Mouse (Mus musculus) 3T3-L1 (cell line): Measurements from ENCODE around the gene Megf9.

Experiments
- DNase-seq: peaks from one replicate; pipeline ENCODE4 v3.0.0-alpha.2; 2015; ENCODE audit warnings: low read depth, low spot score

The Megf9 gene

DNA sequence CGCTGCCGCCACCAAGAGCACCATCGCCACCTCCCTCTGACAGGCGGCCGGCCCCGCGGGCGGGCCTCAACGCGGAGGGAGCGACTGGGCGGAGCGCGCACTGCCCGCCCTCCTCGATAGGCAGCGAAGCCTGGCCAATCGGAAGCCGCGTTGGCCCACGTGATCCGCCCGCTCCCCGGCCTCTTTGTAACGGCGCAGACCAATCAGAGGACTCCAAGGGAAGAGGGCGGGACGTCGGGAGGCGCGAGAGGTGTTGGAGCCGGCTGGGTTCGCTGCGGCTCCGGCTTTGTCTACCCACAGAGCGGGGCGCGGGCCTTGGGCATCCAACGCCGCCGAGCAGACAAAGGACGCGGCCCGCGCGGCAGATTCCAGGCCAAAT is at the start of gene Megf9:
Megf9 (minus strand) TSS at position 105 of the 379 bp plus-strand sequence.
- peak; percentile 96 for DNase-seq

DNA sequence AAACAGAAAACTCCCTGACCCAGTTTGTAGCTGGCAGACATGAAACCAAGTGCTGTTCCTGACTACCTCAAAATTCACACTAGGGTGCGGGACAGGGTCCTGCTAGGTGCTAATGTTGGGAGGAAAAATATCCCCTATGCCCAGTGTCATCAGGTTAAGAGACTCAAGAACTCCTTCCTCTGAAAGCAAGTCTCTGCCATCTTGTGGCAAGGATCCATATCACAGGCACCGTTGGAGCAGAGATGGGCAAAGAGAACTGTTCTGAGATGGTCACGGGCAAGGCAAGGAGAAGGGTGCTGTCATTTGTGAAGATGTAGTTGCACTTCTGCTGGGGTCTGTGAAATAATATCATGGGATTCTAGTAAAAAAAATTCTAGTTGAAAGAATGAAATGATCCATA is 44.9 kb upstream of the Megf9 start:
- DNase-seq: peak; percentile 45

DNA sequence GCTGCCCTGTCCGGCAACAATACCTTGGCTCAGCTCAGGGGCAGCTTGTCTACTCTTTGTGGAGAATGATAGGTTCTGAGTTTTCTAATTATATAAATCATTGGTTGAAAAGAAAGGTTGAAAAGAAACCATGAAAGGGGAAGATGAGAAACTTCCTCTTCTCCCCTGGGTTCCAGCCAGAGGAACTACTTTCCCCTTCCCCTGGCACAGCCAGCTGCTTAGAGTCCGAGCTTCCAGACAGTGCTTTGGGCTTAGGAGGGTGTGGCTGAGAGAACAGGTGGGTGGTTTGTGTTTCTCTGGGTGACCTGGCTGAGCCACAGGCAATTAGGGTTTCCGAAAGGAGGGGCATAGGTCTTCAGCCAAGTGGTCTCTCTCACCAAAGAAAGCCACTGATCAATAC is 43.5 kb upstream of the Megf9 start:
- no peak for DNase-seq

DNA sequence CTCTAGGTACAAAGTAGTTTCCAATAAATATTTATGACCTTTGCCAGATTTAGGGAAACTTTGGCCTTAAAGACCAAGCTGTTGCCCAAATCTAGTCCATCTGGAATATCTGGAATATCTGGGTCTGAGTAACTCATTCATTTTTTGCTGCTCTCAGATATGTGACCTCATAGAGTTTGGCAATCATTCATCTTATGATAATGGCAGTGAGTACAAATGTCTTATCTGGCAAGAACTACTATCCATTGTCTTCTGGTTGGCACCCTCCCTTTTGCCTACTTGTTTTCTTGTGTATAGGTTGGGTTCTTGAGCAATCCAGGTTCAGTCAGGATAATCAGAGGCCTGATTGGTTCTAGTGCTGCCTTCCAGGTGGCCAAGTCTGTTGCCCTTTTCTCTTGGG is 41.3 kb upstream of the Megf9 start:
- DNase-seq: no peak

DNA sequence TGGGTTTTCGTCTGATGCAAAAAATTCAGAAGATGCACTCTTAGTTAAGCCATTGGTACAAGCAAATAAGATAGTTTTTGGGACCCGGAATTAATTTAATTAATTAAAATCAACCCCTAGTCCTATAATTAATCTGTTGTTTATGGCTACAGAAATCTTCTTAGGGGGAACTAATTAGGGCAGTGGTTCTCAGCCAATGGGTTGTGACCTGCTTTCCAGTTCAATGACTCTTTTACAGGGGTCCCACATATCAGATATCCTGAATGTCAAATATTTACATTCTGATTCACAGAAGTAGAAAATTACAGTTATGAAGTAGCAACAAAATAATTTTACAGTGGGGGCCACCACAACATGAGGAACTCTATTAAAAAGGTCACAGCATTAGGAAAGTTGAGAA is 39.1 kb upstream of the Megf9 start:
- no peak for DNase-seq

DNA sequence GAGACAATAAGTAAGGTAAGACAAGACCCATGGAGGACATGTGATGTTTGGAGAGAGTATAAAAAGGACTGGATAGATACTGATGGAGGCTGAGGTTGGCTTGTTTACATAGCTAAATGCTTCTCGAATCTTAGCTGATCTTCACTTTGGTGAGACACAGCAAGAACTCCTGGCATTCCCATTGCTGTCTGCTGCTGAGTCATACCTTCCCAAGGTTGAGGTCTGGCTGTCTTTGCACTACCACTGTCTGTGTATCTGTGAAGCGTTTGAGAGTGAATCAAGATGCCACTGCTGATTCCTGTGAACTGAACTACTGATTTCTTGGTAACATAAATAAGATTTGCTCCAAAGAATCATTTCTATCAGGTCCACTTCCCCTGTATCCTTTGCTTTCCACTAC is 19.1 kb upstream of the Megf9 start:
- DNase-seq: peak; percentile 37

DNA sequence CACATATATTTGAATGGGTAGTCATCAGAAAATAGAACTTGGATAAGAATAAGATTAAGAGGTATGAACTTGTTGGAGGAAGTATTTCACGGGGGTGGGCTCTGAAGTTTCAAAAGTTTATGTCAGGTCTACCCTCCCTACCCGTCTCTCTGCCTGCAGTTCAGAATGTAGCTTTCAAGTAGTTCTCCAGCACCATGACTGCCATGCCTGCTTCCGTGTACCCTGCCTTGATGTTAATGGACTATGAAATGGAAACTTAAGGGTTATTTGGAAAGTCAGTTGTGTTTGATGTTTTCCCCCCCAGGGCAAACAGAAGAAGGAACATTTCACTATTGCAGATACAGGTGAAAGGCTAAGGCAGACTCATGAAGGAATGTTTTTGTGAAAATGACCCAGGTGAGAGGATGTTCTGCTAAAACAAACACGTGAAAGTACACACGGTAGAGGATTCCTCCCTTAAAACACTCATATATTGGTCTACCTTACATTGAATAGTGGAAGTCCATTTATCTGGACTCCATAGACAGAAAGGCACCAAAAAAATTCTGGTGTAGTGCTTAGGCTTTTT is 18.5 kb upstream of the Megf9 start:
- no peak for DNase-seq

DNA sequence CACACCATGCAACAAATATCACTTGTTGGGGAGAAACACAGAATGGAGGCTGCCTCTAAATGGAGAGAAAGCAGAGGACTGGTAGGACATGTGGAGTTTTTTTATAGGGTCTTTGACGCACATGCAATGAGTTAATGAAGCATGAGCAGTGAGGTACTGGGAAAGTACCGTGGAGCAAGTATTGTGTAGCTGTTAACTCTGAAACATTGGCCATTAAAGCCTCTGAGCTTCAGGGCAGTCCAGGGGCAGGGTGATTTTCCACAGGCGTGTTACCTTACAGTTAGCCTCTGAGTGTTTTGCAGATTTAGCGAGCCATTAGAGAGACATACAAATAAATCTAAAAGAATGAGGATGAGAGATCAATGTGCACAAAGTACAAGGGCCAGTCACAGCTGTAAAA is 17.3 kb upstream of the Megf9 start:
- no peak for DNase-seq

DNA sequence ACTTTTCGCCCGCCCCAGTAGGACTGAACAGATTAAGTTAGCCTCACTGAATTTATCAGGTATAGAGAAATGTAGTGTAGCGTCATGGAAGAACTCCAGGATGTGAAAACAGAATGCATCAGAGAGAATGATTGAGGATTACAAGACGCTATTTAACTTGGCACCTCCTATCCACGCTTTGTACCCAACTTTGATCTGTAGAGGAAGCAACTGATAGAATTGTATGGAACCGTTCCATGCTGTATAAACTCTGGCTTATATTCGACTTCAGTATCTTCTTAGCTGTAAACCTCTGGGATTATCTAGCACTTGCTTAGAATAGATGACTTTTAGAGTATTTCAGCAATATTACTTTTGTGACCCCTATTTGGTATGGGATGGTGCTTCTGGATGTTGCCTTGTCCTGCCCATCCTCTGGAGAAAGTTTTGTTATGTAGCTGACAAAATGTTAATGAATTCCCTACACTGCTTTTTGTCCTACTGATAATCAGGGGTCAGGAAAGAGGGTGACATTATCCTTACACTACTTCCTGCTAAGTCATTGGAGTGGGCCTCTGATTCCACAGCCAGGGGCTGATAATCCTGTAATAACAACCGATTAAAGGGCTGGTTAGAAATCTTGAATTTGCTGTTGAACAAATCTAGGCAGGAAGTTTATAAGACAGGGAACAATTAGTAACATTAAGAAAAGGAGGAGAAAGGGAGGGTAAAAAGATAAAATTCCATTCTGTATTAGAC is 12.8 kb upstream of the Megf9 start:
- no peak for DNase-seq

DNA sequence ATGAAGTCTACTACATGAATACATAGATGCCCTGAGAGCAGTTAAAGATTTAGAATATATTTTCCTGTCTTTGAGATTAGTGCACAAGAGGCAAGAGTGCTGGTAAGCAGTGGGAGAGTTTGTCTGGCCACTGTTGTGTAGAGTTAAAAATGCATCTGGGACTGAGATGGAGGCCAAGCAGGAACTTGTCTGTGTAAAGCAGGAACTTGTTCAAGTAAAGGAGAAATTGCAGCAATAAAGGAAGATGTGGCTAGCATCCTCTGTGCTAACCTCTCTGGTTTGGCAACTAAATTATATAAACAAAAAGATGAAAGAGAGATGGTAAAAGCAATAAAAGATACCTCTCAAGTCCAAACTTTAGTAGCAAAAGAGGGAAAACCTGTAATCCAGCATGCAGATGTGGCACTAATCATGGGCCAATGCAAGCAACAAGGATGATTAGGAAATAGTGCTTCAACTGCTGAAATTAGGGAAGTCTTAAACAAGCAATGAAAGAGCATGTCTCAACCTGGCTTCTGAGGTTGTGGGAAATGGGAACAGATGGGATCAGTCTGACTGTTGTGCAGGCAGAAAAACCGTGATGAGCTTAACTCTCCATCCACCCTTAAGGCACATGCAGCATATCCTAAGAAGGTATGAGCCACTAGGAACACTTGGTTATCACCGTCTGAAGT is 11.2 kb upstream of the Megf9 start:
- DNase-seq: no peak

DNA sequence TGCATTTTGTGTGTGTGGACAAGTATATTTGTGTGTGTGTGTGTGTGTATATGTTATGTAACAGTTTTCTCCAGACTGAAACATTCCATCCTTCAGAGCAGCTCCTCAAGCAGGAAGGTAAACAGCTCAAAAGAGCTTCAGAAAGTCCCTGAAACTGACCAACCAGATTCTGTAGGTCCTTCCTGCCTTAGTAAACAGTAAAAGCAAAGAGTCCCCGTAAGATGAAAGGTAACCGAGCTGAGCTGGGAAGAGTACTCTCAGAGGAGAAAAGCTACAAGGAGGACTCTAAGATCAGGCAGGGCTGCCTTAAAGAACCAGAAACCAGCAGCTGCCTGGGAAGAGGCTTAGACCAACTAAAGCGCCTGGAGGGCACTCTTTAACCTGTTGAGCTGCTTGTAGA is 9.6 kb upstream of the Megf9 start:
- DNase-seq: no peak

DNA sequence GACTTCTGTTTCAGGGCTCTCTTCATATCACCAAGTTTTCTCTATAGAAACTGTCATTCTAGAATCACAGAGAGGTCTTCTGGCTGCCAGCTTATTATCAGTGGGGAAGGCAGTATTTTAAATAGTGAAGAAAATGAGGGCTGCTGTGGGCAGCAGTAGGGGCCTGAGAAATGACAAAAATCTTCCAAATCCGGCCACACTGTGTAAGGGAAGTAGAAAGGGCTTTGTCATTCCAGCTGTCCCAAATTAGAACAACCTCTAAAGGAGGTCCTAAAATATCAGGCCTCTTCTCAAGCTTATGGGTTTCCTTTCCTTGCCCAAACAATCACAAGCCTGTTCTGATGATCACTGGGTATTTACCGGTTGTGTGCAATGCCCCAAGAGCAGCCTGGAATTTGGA is 7.6 kb upstream of the Megf9 start:
- DNase-seq: no peak

DNA sequence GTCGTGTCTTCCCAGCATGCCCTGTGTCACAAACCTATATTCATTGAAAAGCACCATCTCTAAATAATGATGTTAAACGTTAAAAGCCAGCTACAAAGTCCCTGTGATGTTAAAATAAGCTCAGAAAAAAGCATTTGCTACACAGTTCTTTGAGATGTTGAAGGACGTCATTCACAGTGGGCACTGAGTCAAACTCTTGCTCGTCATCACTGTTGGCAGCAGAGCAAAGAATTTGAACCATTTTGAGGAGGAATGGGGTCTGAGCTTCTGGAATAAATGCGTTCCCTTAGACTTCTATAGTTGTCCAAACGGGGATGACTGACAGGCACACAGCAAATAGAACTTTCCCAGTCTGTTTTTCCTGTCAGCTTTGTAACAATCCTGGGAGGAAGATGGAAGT is 5.9 kb upstream of the Megf9 start:
- DNase-seq: no peak

DNA sequence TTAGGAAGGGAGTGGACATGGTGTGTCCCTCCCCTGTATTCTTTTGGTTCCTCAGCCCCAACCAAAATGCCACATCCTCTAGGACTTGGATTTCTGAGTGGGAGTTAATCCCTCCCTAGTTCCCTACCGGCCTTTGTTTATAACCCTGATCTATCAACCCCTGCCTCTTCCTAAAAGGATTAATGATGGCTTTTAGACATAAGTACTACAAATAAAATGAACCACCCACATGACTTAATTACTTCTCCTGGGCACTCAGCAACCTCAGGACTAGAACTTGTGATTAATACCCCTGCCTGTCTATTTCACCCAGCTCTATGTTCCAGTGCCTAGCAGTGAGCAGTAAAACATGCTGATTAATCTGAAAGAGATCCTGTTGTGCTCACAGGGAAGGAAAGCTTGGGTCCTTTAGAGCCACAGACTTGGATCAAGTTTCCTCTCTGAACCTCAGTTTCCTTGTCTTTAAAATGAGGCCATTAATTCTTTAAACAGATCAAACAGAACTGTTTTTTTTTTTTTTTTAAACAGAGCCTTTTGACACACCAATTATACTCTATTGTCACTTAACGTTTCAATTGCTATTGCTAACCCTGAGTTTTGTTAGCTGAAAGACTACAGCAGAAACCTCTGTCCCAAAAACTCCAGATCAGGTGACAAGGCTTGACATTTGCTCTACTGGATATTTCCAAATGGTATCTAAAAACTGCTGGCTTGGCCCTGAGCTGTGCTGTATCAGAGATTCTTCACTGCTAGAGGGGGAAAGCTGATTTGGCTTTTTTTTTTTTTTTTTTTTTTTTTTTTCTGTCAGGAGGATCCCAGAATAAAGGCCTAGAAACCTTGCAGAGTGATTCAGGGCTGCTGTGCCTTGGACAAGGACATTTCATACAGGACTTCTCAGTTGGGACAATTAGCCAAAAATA is 2.1 kb upstream of the Megf9 start:
- DNase-seq: no peak

DNA sequence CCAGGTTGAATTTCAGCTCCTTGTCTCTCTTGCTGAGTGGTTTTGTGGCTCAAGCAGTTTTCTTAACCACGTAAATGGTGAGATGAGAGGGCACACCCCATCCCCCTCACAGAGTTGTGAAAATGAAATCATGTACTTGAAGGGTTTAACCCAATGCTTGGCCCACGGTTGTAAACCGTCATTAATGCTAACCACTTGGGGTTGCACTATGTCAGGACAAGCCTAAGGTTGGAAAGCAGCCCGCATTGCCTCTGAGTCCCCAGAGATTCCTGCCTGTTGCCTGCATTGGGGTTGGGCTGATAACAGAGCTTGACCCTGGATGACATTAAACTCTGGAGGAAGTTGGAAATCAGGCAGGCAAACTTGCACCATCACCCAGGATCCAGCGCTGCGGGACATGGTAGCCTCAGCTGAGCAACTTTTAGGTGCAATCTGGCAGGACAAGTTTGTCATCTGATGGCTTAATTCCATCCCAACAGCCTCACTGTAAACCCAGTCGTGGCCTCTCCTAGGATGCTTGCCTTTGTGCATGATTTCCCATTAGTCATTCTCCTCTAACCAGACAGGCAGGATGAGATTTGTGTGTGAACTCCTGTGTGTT is 1.0 kb upstream of the Megf9 start:
- peak; percentile 70 for DNase-seq

DNA sequence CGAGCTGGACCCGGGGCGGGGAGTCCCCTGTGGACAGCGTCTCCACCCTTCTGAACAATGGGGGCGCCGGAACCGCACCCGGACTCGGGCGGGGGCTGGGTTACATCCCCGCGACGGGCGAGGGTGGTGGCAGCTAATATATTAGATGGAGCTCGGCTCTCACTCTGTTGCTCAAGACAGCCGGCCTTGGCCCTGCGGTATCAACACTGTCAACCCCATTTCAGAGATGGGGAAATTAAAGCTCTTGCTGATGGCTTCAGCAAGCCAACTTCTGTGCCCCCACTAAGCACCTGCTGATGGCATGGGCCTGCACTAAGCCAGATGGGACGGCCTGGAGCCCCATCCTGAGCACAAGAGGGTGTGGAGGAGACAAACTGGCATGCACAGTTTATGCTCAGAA is 494 bp upstream of the Megf9 start:
- DNase-seq: no peak

DNA sequence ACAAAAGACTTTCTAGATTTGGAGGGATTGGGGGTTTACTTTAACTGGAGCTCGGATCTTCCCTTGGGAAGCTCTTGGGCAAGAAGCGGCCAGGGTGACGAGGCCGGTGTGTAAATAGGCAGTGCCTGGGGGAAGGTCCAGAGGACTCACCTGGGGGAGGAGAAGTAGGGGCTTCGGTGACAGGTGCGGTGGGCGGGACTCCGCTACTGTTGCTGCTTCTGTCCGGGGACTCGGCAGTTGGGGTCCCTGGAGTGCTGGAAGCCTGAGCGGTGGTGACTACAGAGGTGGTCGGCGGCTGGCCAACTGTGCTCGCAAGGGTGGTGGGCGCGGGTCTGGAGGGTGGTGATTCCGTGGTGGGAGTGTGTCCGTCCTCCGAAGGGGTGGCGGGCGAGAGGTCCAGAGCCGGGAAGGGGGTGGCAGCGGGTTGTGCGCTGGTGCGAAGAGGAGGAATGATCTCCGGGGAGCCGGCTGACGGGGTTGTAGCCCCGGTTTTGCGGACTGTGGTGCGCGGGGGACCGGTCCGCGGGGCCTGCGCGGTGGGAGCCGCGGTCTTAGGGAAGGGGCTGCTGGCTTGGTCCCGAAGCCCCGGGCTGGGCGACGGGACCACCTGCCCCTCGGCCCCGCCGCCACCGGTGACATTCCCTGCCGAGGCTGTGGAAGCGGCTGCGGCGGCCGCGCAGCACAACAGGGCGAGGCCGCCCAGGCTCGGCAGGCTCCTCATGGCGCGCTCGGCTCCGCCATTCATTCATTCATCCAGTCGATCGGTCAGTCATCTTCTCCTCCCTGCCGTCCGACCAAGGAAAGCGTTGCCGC is 511 bp downstream of the Megf9 start:
- DNase-seq: no peak

DNA sequence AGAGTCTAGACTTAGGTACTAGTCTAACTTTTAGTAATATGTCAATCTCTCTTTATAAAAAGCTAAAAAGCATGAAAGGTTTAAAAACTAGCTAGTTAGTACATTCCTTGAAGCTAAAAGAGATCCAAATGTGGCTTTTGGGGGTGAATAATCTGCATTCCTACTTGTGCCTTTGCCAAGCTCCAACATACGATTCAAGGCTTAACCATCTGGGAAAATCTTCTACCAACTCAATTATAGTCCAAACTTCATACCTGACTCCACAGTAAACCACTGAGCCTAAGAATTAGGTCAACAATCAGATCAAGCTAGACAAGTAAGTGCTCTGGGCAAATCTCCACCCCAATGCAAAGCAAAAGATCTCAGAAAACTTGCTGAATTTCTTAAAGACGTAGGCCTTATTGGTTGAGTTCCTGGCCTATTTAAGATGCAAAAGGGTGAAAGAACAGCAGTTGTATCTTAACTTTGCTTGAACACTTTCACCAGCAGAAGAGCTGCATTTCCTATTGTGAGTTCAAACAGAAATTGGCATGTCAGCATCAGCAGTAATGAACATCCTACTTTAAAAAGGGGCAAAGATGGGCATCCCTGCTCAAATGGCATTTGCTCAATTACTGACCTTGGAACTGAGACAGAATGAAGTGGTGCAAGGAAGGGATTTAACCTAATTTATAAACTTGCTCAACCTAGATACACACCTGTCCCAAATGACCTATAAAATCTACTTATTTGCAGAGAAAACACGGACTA is 1.6 kb downstream of the Megf9 start:
- DNase-seq: peak; percentile 25

DNA sequence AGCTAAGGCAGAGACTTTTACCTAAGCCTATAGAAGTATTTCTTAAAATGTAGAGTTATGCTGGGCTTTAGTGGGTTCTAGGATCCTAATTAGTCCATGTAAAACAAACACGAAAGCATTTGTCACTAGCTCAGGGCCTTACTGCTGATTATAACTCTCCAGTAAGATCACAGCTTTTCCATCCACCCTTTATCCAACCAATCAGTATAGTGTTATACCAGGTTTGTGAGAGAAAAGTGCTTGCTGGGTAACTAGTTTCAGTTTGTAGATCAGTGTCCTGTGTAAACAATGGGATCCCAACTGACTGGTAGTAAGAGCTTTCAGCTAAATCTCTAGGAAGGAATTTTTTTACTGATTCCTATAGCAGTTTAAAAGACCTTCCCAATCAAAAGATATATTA is 3.8 kb downstream of the Megf9 start:
- DNase-seq: no peak

DNA sequence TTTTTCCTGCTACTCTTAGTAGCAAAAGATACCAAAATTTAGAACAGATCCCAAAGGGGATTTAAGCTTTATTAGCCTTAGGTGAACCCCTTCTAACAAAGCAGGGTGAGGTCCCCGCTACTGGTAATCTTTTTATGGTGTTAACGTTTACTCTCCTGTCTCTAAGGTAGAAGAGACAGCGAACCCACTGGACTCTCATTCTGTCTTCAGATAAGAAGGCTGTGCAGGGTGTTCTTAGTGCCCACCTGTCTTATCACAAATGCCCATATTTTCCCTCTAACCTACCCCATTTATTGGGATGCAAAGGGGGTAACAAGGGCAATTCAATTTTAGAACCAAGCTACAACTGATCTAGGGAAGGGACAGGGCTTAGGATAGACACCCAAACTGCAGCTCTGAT is 6.2 kb downstream of the Megf9 start:
- no peak for DNase-seq
